Mouse (Mus musculus): ENCODE results near the gene 4930512M02Rik.
A peak's percentile ranks its signal among the peaks of the same experiment; 100 is the strongest.

4930512M02Rik gene

DNA sequence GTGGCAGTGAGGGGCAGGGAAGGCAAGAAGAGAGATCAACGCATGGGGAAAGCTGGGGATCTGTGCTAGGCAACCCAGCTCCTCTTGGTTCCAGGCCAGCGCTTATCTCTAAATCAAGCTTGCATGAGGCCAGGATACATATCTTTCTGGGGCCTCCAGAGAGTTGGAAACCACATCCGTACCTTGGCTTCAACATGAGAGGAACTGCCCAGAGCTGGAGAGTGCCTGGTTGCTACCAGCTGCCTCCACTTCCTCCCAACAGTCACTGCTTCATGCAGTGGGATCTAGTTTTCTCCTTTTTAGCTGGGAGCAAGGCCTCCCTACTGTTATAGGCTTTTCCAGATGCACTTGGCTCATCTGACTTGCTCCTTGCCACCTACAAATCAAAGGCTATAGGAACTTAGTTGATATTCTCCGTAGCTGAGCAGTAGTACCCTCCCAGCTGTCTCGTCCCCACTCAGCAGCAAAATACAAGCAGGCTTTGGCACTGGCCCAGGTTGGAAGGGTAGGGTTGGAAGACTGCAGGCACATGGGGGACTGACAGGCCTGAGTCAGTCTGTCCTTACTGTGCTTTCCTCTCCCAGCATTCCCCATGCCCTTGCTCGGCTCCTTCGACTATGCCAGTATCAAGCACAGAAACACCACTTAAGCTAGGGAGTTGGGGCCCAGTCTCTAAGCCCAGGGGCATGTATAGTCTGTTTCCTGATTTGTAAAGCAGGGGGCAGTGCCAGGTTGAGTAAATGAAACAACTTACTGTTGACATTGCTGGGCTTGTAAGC lies 63.2 kb downstream of the 4930512M02Rik start:
- no peak for DNase-seq

DNA sequence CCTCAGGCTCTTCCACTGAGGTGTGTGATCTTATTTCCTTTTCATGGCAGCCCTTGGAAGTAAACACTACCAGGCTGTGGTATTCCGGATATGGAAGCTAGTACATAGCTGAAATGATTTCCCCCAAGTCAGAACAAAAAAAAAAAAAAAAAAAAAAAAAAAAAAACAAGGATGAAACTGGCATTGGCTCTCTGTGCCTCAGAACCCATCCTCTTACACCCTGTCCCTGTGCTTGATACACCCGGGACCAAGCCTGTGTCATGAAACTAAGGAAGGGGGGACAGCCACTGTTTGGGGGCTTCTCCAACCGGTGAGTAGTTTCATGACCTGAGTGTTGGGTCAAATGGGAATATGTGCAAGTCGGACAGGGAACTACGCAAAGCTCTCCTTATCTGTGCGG lies 66.5 kb downstream of the 4930512M02Rik start:
- no peak for DNase-seq

DNA sequence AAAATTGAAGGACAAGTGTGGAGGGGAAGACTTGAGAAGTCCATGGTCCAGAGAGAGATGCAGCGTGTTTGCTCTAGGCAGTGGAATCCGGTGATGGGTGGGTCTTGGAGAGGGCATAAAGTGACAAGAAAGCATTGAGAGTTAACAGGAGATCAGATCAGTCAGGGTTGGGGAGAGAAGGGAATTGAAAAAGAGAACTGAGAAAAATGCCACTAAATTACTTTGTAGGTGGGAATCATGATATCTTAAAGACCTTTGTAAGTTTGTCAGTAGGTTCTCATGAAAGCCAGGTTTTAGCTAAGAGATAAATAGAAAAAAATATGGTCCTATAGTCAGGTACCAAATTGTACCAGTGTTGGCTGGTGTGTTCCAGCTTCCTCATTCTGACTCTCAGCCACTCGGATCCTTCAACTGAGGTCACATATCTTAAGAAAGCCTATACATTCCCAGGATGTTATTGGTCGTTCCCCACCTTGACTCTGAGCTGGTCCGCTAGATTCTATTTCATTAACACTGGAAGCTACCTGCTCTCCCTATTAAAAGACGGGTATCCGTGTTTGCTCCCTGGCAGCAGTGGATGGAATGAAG lies 68.4 kb downstream of the 4930512M02Rik start:
- DNase-seq = no peak

DNA sequence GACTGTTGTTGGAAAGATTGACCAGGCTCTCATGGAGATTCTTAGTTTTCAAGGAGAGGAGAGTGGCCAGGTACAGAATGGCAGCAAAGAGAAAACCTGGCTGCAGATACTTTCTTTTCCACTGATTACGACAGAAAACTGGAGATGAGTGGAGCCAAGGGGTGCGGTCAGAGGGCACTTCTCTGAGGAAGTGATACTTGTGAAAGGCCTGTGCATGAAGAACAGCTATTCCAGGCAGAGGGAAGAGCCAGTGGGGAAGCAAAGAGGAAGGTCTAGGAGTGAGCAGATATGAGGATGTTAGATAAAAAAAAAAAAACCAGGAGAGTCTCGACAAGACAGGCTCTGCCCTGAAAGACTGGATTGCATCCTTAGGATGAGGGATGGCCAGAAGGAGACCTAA lies 69.0 kb downstream of the 4930512M02Rik start:
- no peak for DNase-seq

GRCm38 (mm10) chr11:11557173-11557967 lies 70.3 kb downstream of the 4930512M02Rik start:
- DNase-seq = peak; percentile 44 to 80

GRCm38 (mm10) chr11:11556186-11556585 lies 71.4 kb downstream of the 4930512M02Rik start:
- no peak for DNase-seq

- peak; percentile 24 to 29 for DNase-seq
Observed at GRCm38 (mm10) chr11:11555563-11555962, 72.1 kb downstream of the 4930512M02Rik start.

DNA sequence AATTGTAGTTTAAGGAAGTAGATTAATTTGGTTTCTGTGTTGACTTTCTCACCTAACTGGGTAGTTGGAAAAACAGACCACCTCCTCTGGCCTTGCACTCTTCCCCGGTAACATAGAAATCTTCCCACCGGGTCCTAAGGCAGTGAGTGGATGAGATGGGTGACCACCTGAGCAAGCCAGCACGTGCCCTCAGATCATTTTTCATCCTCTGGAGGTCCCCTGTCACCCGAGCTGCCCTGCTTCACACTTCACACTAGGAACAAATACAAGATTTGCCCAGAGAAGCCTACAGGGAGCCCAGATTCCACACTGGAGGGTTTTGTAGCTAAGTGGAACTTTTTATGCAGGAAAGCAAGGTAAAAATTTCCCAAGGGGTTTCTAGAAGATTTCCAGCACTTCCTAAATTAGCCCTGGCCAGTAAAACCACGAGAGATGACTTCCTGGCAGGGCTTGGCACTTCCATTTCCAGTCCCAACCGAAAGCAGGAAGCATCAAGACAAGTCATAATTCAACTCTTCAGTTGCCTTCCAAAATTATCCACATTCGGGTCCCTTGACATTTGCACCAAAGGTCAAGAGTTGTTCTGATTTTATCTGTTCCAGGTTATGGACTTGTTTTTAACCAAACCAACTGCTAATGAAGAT lies 79.9 kb downstream of the 4930512M02Rik start:
- DNase-seq = peak; percentile 31 to 60

GRCm38 (mm10) chr11:11546903-11547511 lies 80.6 kb downstream of the 4930512M02Rik start:
- DNase-seq = no peak

GRCm38 (mm10) chr11:11545948-11546347 lies 81.7 kb downstream of the 4930512M02Rik start:
- no peak for DNase-seq

Data from kidney, postnatal 36 days (tissue).